Mouse (Mus musculus) right cerebral cortex, postnatal 25 days (tissue): ENCODE results near the gene Defb33.

ENCODE experiments used
- DNase-seq: peaks from one replicate; pipeline ENCODE4 v3.0.0; 2022

Defb33 gene

DNA sequence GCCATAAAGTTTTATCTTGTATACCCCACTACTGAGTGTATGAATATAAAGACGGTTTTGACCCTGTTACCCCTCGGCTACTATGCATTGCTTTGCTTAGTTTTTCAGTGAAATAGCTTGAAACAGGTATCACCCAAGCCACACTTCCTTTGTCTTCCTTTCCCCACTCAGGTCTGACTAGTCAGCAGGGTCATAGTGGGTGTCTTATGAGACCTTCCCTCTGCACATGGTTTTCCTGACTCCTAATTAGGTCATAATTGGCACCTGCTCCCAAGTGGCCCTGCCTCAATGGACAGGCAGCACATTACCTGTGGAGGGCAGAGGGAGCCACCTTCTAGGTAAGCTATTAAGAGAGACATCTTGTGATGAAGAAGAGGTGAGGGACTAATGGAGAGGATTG is at the start of gene Defb33:
Gene Defb33, plus strand, starts transcription at position 301 of the 400 bp plus-strand sequence.
- DNase-seq, result no peak

DNA sequence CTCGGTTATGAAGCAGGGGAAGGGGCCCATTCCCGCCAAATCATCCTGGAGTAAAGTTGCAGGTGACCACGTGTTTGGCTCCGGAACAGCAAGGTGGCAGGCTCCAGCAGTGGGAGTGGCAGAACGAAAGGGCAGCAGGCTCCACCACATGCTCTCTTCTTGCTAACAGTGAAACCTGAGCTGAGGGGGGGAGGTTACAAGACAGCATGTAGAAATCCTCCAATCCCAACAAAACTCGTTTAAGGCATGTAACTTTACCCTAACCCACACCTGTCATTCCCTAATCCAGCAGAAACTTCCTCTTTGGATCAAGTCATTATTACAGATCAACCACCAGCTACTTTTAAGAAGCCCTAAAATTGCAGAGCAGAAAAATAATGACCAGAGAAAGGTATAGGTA is 17.9 kb upstream of the Defb33 start:
- DNase-seq, result no peak

DNA sequence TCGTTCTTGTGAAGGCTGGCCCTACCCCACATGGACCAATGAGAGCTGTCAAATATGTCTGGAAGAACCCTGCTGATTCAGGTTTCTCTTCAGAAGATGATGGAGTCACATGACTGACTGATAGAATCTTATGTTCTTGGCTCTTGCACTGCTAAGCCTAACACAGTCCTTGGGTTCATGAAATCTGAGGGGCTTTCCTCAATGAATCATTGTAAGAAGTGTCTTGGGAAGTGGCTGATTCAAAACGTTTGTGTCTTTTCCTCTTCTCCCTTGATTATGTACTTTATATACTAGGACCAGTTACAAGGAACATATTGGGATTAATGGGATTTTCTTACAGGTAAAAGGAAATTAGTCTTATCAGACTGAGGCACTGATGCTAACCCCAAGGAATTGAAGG is 10.1 kb downstream of the Defb33 start, which contains the start of gene Gm15056:
Gene Gm15056, minus strand, starts transcription at position 101 of the 400 bp plus-strand sequence.
- DNase-seq, result no peak

DNA sequence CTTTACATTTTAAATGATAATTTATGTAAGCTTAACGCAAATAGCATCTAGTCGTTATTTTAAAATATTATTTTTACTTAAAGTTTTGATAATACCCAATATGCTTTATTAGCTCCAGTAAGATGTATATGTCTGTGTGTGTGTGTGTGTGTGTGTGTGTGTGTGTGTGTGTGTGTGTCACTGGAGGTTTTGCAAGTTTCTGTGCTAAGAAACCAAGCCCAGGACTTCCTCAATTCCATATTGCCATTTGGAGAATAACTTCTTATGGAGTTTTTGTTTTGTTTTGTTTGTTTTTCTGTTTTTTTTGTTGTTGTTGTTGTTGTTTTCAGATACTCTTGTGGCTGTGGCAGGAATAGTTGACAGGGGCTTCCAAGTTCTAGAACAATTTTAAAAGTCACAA is 14.7 kb downstream of the Defb33 start:
- DNase-seq, result no peak

DNA sequence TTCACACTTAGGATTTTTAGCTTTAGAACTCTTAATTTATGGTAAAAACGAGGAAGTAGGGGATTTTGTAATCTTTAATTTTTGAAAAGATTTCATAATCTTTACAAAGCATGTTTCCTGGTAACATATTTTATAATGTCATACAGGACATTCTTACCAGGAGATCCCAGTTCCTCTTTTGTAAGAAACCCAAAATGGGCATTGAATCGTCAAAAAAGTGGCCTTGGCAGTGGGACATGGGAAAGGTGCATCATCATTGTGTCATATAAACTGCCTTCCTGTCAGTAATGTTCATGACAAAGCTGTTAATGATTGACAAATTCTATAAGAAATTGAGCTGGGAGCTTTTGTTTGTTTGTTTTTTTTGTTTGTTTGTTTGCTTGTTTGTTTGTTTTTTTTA is 15.8 kb downstream of the Defb33 start:
- DNase-seq, result no peak

DNA sequence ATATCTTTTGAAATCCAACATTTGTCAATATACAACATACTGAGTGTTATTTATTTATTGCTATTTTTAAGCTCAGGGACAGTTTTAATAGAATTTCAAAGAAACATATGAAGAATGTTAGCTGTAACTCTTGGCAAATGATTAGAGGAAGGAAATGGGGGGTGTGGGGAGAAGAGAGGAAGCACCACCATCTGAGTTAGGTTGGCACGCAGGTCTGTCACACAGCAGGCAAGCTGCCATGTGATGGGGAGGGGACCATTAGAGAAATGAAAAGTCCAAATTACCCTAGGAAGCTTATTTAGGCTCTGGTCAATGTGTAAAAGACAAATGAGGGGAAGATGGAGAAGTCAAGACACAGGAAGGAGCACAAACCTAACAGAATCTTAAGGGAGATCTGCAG is 19.8 kb downstream of the Defb33 start:
- no peak for DNase-seq

DNA sequence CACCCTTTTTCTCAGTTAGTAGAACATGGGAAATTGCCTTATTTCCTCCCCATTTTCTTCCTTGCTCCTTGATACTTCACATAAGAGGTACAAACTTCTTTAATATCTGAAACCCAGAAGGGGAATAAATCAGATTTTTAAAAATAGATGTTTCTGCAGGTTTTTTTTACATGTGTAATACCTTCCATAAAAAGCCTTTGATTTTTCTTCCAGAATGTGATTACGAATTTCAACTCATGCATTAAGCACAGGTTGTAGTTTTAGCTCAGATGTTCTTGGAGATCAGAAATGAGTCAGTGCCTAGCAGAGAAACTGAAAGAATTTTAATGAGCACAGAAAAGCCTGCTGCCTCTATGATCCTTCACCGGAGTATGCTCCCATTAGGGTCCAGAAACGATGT is 29.5 kb downstream of the Defb33 start, which contains the start of gene Gm6040:
Gene Gm6040, minus strand, starts transcription at position 101 of the 400 bp plus-strand sequence.
- DNase-seq, result no peak

DNA sequence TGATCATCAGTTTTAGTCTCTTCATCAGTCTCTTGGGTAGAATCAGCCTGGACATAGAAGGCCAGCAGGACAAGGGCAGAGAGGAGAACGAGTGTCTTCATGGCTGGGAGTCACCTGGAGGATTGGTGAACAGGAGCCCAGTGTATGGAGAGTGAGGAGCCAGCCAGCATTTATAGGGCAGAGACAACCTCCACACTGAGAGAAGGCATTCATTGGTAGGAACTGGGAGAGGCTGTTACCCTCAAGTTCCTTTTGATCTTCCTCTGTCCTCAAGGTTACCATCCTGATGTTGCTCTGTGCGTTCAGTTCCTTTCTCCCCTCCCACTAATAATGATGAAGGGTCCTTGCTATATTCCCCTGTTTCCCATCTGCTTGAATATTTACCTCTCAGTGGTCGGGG is 52.1 kb downstream of the Defb33 start, which contains the start of gene AY761185:
Gene AY761185, minus strand, starts transcription at position 101 of the 400 bp plus-strand sequence.
- DNase-seq, result no peak
